Mouse (Mus musculus) liver, embryonic 11.5 days (tissue): ENCODE data around the gene Gm21992. TPM values are rescaled to one million over a fixed set of nuclear protein-coding genes. Genes with fewer than 3 reads are reported as not detected.

Source experiments
- ATAC-seq: fragments of 200-750 bp; cut with Nextera tagmentation; replicated peaks from 2 replicates; pipeline ENCODE4 v1.8.0; 2017; ENCODE audit warnings: moderate number of reproducible peaks, mild to moderate bottlenecking, moderate TSS enrichment, moderate library complexity; ENCODE audit not compliant: low FRiP score
- DNase-seq: peaks from one replicate; pipeline ENCODE4 v3.0.0-alpha.2; 2017; ENCODE audit warnings: low spot score
- H3K27ac ChIP-seq: fragments of 300-500 bp; sonication (generic); 2 replicates; pipeline ENCODE4 v1.5.1; 2014; ENCODE audit warnings: mild to moderate bottlenecking, low read depth, low read length, control low read depth
- H3K27me3 ChIP-seq: fragments of 300-500 bp; sonication (generic); replicated peaks from 2 replicates; pipeline ENCODE4 v1.6.1; 2014; ENCODE audit warnings: low read length, mixed read lengths; ENCODE audit not compliant: control insufficient read depth, insufficient read depth
- H3K36me3 ChIP-seq: fragments of 300-500 bp; sonication (generic); 2 replicates; pipeline ENCODE4 v1.6.1; 2014; ENCODE audit warnings: mild to moderate bottlenecking, low read length, moderate library complexity, mixed read lengths; ENCODE audit not compliant: control insufficient read depth, insufficient read depth
- H3K4me1 ChIP-seq: fragments of 300-500 bp; sonication (generic); replicated peaks from 2 replicates; pipeline ENCODE4 v1.6.1; 2014; ENCODE audit warnings: low read length, mixed read lengths; ENCODE audit not compliant: control insufficient read depth, insufficient read depth
- H3K4me2 ChIP-seq: fragments of 300-500 bp; sonication (generic); 2 replicates; pipeline ENCODE4 v1.6.1; 2014; ENCODE audit warnings: mild to moderate bottlenecking, control low read depth, moderate library complexity
- H3K4me3 ChIP-seq: fragments of 300-500 bp; sonication (generic); 2 replicates; pipeline ENCODE4 v1.5.1; 2014; ENCODE audit warnings: low read depth, low read length, control low read depth
- H3K9ac ChIP-seq: fragments of 300-500 bp; sonication (generic); 2 replicates; pipeline ENCODE4 v1.6.1; 2014; ENCODE audit warnings: low read depth, low read length, control low read depth
- H3K9me3 ChIP-seq: fragments of 300-500 bp; sonication (generic); 2 replicates; pipeline ENCODE4 v1.6.1; 2016; ENCODE audit warnings: low read length, inconsistent platforms, mixed read lengths; ENCODE audit not compliant: control insufficient read depth
- WGBS: fragments of 180-500 bp; shearing (Covaris S2); extraction: QIAGEN DNeasy Blood & Tissue Kit; methylation state at CpG from one replicate; pipeline ENCODE4 v1.1.7; 2014; 5-methylcytosine and 5-hydroxymethylcytosine counted together
- polyA plus RNA-seq: library from polyadenylated mRNA; unstranded; fragments of >200 nt; fragmentation: Nextera tagmentation; extraction: Ambion mirVana; gene quantifications from 2 replicates; pipeline ENCODE4 v1.2.1, GENCODE M21; 2014

The Gm21992 gene
- polyA plus RNA-seq, 1 experiment from 2014 or later, result 30.1 TPM

GRCm38 (mm10) chr19:4803283-4803682, 8.1 kb downstream of the Gm21992 start:
- WGBS, result 84% methylated on average over 10 of the region's 10 CpGs
- peaks cover 7% of the 10 kb centered on the region for H3K4me1 ChIP-seq

GRCm38 (mm10) chr19:4802691-4803091, 8.7 kb downstream of the Gm21992 start:
- H3K27me3 ChIP-seq, result no peaks in the 10 kb centered on the region
- no peak overlapping the region for H3K4me3 ChIP-seq
- peaks cover 4% of the 10 kb centered on the region for H3K4me1 ChIP-seq
- peaks cover 54% of the 10 kb centered on the region for H3K36me3 ChIP-seq
- H3K9ac ChIP-seq, result no peak overlapping the region
- 91% methylated on average over 7 of the region's 7 CpGs for WGBS
- no peaks in the 10 kb centered on the region for H3K9me3 ChIP-seq
- no peak for ATAC-seq
- DNase-seq, result no peak
- no peak overlapping the region for H3K4me2 ChIP-seq
- H3K27ac ChIP-seq, result no peak overlapping the region

More at GRCm38 (mm10) chr19:4803283-4803682, 8.1 kb downstream of the Gm21992 start:
- no peak overlapping the region for H3K4me3 ChIP-seq
- no peaks in the 10 kb centered on the region for H3K27me3 ChIP-seq
- no peak for ATAC-seq
- no peak overlapping the region for H3K4me2 ChIP-seq
- H3K9me3 ChIP-seq, result no peaks in the 10 kb centered on the region
- H3K36me3 ChIP-seq, result peaks cover 50% of the 10 kb centered on the region
- DNase-seq, result no peak
- H3K27ac ChIP-seq, result no peak overlapping the region
- H3K9ac ChIP-seq, result no peak overlapping the region

GRCm38 (mm10) chr19:4799083-4799482, 12.3 kb downstream of the Gm21992 start:
- H3K4me2 ChIP-seq, result no peak overlapping the region

GRCm38 (mm10) chr19:4797846-4798245, 13.6 kb downstream of the Gm21992 start:
- DNase-seq, result no peak
- WGBS, result 89% methylated on average over 2 of the region's 2 CpGs
- H3K36me3 ChIP-seq, result peaks cover 41% of the 10 kb centered on the region

More at GRCm38 (mm10) chr19:4799083-4799482, 12.3 kb downstream of the Gm21992 start:
- Histone ChIP-seq H3K4me1 (peaks cover 25% of the 10 kb centered on the region; the same call in 1 of the 2 replicates), H3K27ac (no peak overlapping the region), H3K27me3 (no peaks in the 10 kb centered on the region), H3K36me3 (peaks cover 51% of the 10 kb centered on the region), H3K9me3 (no peaks in the 10 kb centered on the region), H3K4me3 (no peak overlapping the region), H3K9ac (no peak overlapping the region)
- DNase-seq (no peak), ATAC-seq (no peak)
- 89% methylated on average over 5 of the region's 5 CpGs for WGBS

GRCm38 (mm10) chr19:4795929-4796328, 15.5 kb downstream of the Gm21992 start:
- no peak overlapping the region for H3K4me3 ChIP-seq
- 75% methylated on average over 1 of the region's 1 CpGs for WGBS
- no peak overlapping the region for H3K4me2 ChIP-seq
- H3K9ac ChIP-seq, result no peak overlapping the region
- H3K27me3 ChIP-seq, result no peaks in the 10 kb centered on the region
- peaks cover 32% of the 10 kb centered on the region for H3K36me3 ChIP-seq
- ATAC-seq (no peak), DNase-seq (no peak)
- H3K4me1 ChIP-seq, result peaks cover 31% of the 10 kb centered on the region
- H3K27ac ChIP-seq, result peak overlapping the region; percentile 14; the same call in 1 of the 2 replicates
- H3K9me3 ChIP-seq, result no peaks in the 10 kb centered on the region

More at GRCm38 (mm10) chr19:4797846-4798245, 13.6 kb downstream of the Gm21992 start:
- no peak overlapping the region for H3K27ac ChIP-seq
- no peak for ATAC-seq
- no peak overlapping the region for H3K4me2 ChIP-seq
- no peak overlapping the region for H3K4me3 ChIP-seq
- H3K9me3 ChIP-seq, result no peaks in the 10 kb centered on the region
- no peaks in the 10 kb centered on the region for H3K27me3 ChIP-seq
- peaks cover 25% of the 10 kb centered on the region; the same call in 1 of the 2 replicates for H3K4me1 ChIP-seq
- H3K9ac ChIP-seq, result no peak overlapping the region

- Histone ChIP-seq H3K4me2 (peak within 1 kb of the TSS; percentile 88), H3K9me3 (no peaks in the 10 kb centered on the region), H3K27me3 (no peaks in the 10 kb centered on the region), H3K4me3 (peak within 1 kb of the TSS; percentile 69), H3K9ac (peak within 1 kb of the TSS; percentile 84), H3K4me1 (peaks cover 38% of the 10 kb centered on the region), H3K36me3 (peaks cover 30% of the 10 kb centered on the region), H3K27ac (peak within 1 kb of the TSS; percentile 79)
- WGBS, result under 1% methylated on average over 31 of the region's 31 CpGs
- DNase-seq, result peak; percentile 91
- ATAC-seq, result peak; percentile 97
These were observed 17.5 kb downstream of the Gm21992 start, which contains the start of gene Rbm4 for GRCm38 (mm10) chr19:4793831-4794422. TSS of gene Rbm4 (minus strand) at chr19:4793901.

GRCm38 (mm10) chr19:4793281-4793830, 18.1 kb downstream of the Gm21992 start:
- H3K4me1 ChIP-seq, result peaks cover 38% of the 10 kb centered on the region
- peaks cover 28% of the 10 kb centered on the region for H3K36me3 ChIP-seq
- peak overlapping the region; percentile 69 for H3K4me3 ChIP-seq
- peak overlapping the region; percentile 88 for H3K4me2 ChIP-seq
- DNase-seq (no peak), ATAC-seq (peak; percentile 54)
- 0% methylated on average over 16 of the region's 16 CpGs for WGBS
- H3K27me3 ChIP-seq, result no peaks in the 10 kb centered on the region
- H3K9me3 ChIP-seq, result no peaks in the 10 kb centered on the region
- peak overlapping the region; percentile 79 for H3K27ac ChIP-seq
- H3K9ac ChIP-seq, result peak overlapping the region; percentile 84

- Histone ChIP-seq H3K36me3 (peaks cover 38% of the 10 kb centered on the region), H3K27ac (no peak overlapping the region), H3K4me3 (no peak overlapping the region), H3K9me3 (no peaks in the 10 kb centered on the region), H3K4me1 (peaks cover 7% of the 10 kb centered on the region), H3K4me2 (no peak overlapping the region), H3K9ac (no peak overlapping the region), H3K27me3 (no peaks in the 10 kb centered on the region)
- no peak for DNase-seq
- WGBS, result 86% methylated on average over 2 of the region's 2 CpGs
- ATAC-seq, result no peak
These were observed 25.1 kb downstream of the Gm21992 start for GRCm38 (mm10) chr19:4786313-4786712.

- Histone ChIP-seq H3K4me2 (no peak overlapping the region), H3K36me3 (peaks cover 30% of the 10 kb centered on the region), H3K9me3 (no peaks in the 10 kb centered on the region), H3K4me1 (no peaks in the 10 kb centered on the region; the same call in none of the 2 replicates), H3K27ac (no peak overlapping the region), H3K9ac (no peak overlapping the region), H3K4me3 (no peak overlapping the region), H3K27me3 (no peaks in the 10 kb centered on the region)
- DNase-seq (no peak), ATAC-seq (no peak)
- 82% methylated on average over 7 of the region's 7 CpGs for whole genome bisulfite sequencing
These were observed 26.2 kb downstream of the Gm21992 start for GRCm38 (mm10) chr19:4785206-4785605.
